Mouse (Mus musculus) liver, embryonic 13.5 days (tissue): ENCODE measurements around the gene Abi3. TPM values are rescaled to one million over a fixed set of nuclear protein-coding genes. Genes with fewer than 3 reads are reported as not detected.
"Not testable (repeated sequence)": the region's sequence is repeated elsewhere in the genome, so short reads cannot be mapped to it uniquely, and the experiment has no call there.

Source experiments
- ATAC-seq: fragments of 200-750 bp; cut with Nextera tagmentation; 2 replicates; pipeline ENCODE4 v1.8.0; 2017; ENCODE audit warnings: low read depth, mild to moderate bottlenecking, moderate number of reproducible peaks, moderate library complexity
- DNase-seq: peaks from one replicate; pipeline ENCODE4 v3.0.0; 2022
- H3K27ac ChIP-seq: fragments of 300-500 bp; sonication (generic); 2 replicates; pipeline ENCODE4 v1.5.1; 2015; ENCODE audit warnings: moderate library complexity, mild to moderate bottlenecking, inconsistent platforms
- H3K27me3 ChIP-seq: fragments of 300-500 bp; sonication (generic); 2 replicates; pipeline ENCODE4 v1.6.1; 2015; ENCODE audit warnings: mild to moderate bottlenecking, inconsistent platforms
- H3K36me3 ChIP-seq: fragments of 300-500 bp; sonication (generic); 2 replicates; pipeline ENCODE4 v1.6.1; 2015; ENCODE audit warnings: mild to moderate bottlenecking, inconsistent platforms
- H3K4me1 ChIP-seq: fragments of 300-500 bp; sonication (generic); replicated peaks from 2 replicates; pipeline ENCODE4 v1.6.1; 2015; ENCODE audit warnings: inconsistent platforms
- H3K4me2 ChIP-seq: fragments of 300-500 bp; sonication (generic); 2 replicates; pipeline ENCODE4 v1.6.1; 2015; ENCODE audit warnings: inconsistent platforms, mild to moderate bottlenecking, moderate library complexity
- H3K4me3 ChIP-seq: fragments of 300-500 bp; sonication (generic); replicated peaks from 2 replicates; pipeline ENCODE4 v1.5.1; 2015; ENCODE audit warnings: mild to moderate bottlenecking, inconsistent platforms
- H3K9ac ChIP-seq: fragments of 300-500 bp; sonication (generic); 2 replicates; pipeline ENCODE4 v1.6.1; 2015; ENCODE audit warnings: mild to moderate bottlenecking, inconsistent platforms
- H3K9me3 ChIP-seq: fragments of 300-500 bp; sonication (generic); replicated peaks from 2 replicates; pipeline ENCODE4 v1.6.1; 2016; ENCODE audit warnings: inconsistent platforms
- WGBS: fragments of 180-500 bp; shearing (Covaris S2); methylation state at CpG from one replicate; pipeline ENCODE4 v1.1.7; 2015; ENCODE audit not compliant: insufficient replicate concordance; 5-methylcytosine and 5-hydroxymethylcytosine counted together
- polyA plus RNA-seq: library from polyadenylated mRNA; unstranded; fragments of >200 nt; fragmentation: Nextera tagmentation; extraction: Ambion mirVana; gene quantifications from 2 replicates; pipeline ENCODE4 v1.2.1, GENCODE M21; 2015

Abi3 gene
- 5.8 and 6.3 TPM in 2 replicates for polyA plus RNA-seq

- DNase-seq (peak; percentile 60), ATAC-seq (peak; percentile 80)
- no peaks in the 10 kb centered on the region for H3K9me3 ChIP-seq
- no peaks in the 10 kb centered on the region for H3K36me3 ChIP-seq
- peaks cover 20% of the 10 kb centered on the region for H3K27me3 ChIP-seq
- H3K9ac ChIP-seq = peak within 1 kb of the TSS; percentile 55
- H3K4me3 ChIP-seq = peak within 1 kb of the TSS; percentile 49
- peak within 1 kb of the TSS; percentile 58 for H3K27ac ChIP-seq
- H3K4me1 ChIP-seq = peaks cover 66% of the 10 kb centered on the region
- H3K4me2 ChIP-seq = peak within 1 kb of the TSS; percentile 57
- 3% methylated on average over 11 of the region's 11 CpGs for WGBS
These were observed at the start of gene Abi3 for GRCm38 (mm10) chr11:95842074-95842681. TSS of gene Abi3 (minus strand) at chr11:95842476.

DNA sequence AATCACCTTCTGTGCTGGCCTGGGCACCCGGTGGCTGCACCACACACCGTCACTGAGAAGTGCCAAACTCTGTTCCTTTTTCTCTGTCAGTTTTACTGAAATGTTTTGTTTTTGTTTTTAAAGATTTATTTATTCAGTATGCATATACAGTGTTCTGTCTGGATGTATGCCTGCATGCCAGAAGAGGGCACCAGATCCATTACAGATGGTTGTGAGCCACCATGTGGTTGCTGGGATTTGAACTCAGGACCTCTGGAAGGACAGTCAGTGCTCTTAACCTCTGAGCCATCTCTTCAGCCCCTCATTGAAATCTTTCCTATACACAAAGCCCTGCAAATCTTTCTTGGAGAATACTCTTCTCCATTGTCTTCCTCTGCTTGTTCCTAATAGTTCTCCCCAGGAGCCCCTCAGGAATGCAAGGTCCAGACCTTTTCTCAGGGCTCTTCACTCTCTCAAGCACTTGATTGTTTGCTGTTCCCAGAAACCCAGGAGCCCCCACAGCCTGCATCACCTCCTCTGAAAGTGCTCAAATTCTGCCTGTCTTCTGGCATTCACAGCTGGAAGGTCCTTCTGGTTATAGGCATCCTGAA lies 48.3 kb upstream of the Abi3 start:
- DNase-seq = no peak
- no peak overlapping the region for H3K27ac ChIP-seq
- H3K9ac ChIP-seq = no peak overlapping the region
- H3K4me2 ChIP-seq = no peak overlapping the region
- no peaks in the 10 kb centered on the region for H3K4me1 ChIP-seq
- no peaks in the 10 kb centered on the region for H3K9me3 ChIP-seq
- WGBS = 52% methylated on average over 2 of the region's 2 CpGs
- ATAC-seq = no peak
- H3K36me3 ChIP-seq = no peaks in the 10 kb centered on the region
- no peak overlapping the region for H3K4me3 ChIP-seq
- no peaks in the 10 kb centered on the region for H3K27me3 ChIP-seq

DNA sequence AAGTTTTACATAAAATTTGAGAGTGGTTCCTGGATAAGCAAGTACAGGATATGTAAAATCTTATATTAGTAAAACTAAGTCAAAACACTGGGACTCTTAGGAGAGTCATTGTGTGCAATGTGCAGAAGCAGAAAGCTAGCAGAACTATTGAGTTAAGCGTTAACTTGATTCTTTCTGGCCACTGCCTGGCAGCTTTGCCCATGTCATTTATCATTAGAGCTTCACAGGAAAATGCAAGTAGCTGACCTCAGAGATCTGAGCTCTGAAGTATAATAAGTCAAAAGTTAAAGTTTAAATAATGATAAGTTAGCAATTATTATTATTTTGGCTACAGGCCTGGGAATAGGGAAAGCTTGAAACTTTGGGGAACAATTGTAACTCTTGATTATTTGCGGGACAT lies 37.6 kb upstream of the Abi3 start:
- ATAC-seq, DNase-seq, H3K4me1 ChIP-seq, H3K4me2 ChIP-seq, H3K9ac ChIP-seq, H3K36me3 ChIP-seq, H3K27me3 ChIP-seq, H3K27ac ChIP-seq, H3K4me3 ChIP-seq, H3K9me3 ChIP-seq: not testable (repeated sequence)
- WGBS = 73% methylated on average over 2 of the region's 2 CpGs

- no peak overlapping the region for H3K27ac ChIP-seq
- no peaks in the 10 kb centered on the region for H3K9me3 ChIP-seq
- DNase-seq = peak; percentile 37
- H3K9ac ChIP-seq = no peak overlapping the region
- 24% methylated on average over 7 of the region's 7 CpGs for WGBS
- no peak for ATAC-seq
- H3K4me1 ChIP-seq = 0 out of 2 replicates have a peak, but pooled peaks cover 3% of the 10 kb centered on the region
- no peak overlapping the region for H3K4me3 ChIP-seq
- no peaks in the 10 kb centered on the region for H3K36me3 ChIP-seq
- H3K4me2 ChIP-seq = peak overlapping the region; percentile 23; the same call in 1 of the 2 replicates
- 0 out of 2 replicates have a peak, but pooled peaks cover 3% of the 10 kb centered on the region for H3K27me3 ChIP-seq
These were observed 34.0 kb upstream of the Abi3 start for GRCm38 (mm10) chr11:95876296-95876695.

- ATAC-seq = no peak
- H3K27ac ChIP-seq = no peak overlapping the region
- peak overlapping the region; percentile 23; the same call in 1 of the 2 replicates for H3K4me2 ChIP-seq
These were observed 33.5 kb upstream of the Abi3 start for GRCm38 (mm10) chr11:95875804-95876203.

DNA sequence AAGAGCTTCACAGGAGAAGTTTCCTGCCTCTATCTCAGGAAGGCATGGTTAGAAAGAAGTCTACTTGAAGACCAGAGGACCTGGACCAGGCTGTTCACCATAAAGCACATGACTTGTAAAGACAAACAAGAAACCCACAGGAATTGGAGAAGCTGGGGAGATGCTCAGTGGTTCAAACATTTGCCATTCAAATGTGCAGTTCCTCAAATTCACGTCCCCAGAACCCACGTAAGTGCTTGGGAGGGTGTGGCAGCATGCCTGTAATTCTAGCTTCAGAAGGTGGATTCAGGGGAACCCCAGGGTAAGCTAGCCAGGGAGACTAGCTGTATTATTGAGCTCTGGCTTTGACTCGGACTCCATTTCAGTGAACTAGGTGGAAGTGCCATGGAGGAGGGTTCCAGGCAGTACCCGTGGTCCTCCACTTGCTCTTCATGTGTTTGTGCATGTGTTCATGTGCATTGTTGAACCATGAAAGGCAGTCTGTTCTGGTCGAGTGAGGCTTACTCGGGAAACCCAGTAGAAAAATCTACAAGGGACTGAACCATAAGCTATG lies 27.7 kb upstream of the Abi3 start:
- WGBS = 58% methylated on average over 6 of the region's 6 CpGs
- H3K4me1 ChIP-seq = peaks cover 21% of the 10 kb centered on the region
- H3K4me3 ChIP-seq = no peak overlapping the region
- no peaks in the 10 kb centered on the region for H3K9me3 ChIP-seq
- no peak overlapping the region for H3K4me2 ChIP-seq
- ATAC-seq = no peak
- 0 out of 2 replicates have a peak, but pooled peaks cover 3% of the 10 kb centered on the region for H3K27me3 ChIP-seq
- no peak overlapping the region for H3K27ac ChIP-seq
- no peak overlapping the region for H3K9ac ChIP-seq
- H3K36me3 ChIP-seq = no peaks in the 10 kb centered on the region
- DNase-seq = no peak

More at GRCm38 (mm10) chr11:95875804-95876203, 33.5 kb upstream of the Abi3 start:
- no peak for DNase-seq
- Histone ChIP-seq H3K36me3 (no peaks in the 10 kb centered on the region), H3K4me1 (0 out of 2 replicates have a peak, but pooled peaks cover 3% of the 10 kb centered on the region), H3K9ac (no peak overlapping the region), H3K27me3 (0 out of 2 replicates have a peak, but pooled peaks cover 2% of the 10 kb centered on the region), H3K4me3 (no peak overlapping the region), H3K9me3 (no peaks in the 10 kb centered on the region)
- 22% methylated on average over 9 of the region's 9 CpGs for WGBS

DNA sequence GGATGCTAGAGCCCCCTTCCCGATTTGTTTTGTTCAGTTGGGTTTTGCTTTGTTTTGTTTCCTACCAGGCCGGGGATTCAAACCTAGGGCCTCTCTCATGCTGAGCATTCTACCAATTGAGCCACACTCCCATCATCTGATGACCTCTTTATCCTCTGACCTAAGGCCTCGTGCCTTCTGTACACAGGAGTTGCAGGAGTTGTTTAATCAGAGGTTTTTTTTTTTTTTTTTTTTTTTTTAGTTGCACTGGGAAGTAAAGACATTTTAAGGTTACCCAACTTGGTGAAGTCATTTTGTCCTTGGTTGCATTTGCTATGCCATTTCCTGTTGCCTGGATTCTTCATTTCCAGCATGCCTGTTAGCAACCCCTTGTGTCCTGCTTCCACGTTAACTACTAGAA lies 27.2 kb upstream of the Abi3 start:
- Histone ChIP-seq H3K4me3 (no peak overlapping the region), H3K4me1 (peaks cover 21% of the 10 kb centered on the region), H3K36me3 (no peaks in the 10 kb centered on the region), H3K27ac (no peak overlapping the region), H3K9me3 (no peaks in the 10 kb centered on the region), H3K27me3 (0 out of 2 replicates have a peak, but pooled peaks cover 3% of the 10 kb centered on the region), H3K9ac (no peak overlapping the region), H3K4me2 (no peak overlapping the region)
- ATAC-seq (no peak), DNase-seq (no peak)
- 62% methylated on average over 4 of the region's 4 CpGs for WGBS

- Histone ChIP-seq H3K4me1 (peaks cover 40% of the 10 kb centered on the region), H3K4me3 (no peak overlapping the region), H3K36me3 (0 out of 2 replicates have a peak, but pooled peaks cover 6% of the 10 kb centered on the region), H3K27ac (peak overlapping the region; percentile 96), H3K4me2 (0 out of 2 replicates have a peak overlapping the region, but pooled peaks have one; percentile 8), H3K9ac (peak overlapping the region; percentile 31; the same call in 1 of the 2 replicates), H3K9me3 (no peaks in the 10 kb centered on the region), H3K27me3 (no peaks in the 10 kb centered on the region)
- ATAC-seq (no peak), DNase-seq (no peak)
- 77% methylated on average over 8 of the region's 8 CpGs for WGBS
These were observed 19.1 kb upstream of the Abi3 start for GRCm38 (mm10) chr11:95861397-95861796.

DNA sequence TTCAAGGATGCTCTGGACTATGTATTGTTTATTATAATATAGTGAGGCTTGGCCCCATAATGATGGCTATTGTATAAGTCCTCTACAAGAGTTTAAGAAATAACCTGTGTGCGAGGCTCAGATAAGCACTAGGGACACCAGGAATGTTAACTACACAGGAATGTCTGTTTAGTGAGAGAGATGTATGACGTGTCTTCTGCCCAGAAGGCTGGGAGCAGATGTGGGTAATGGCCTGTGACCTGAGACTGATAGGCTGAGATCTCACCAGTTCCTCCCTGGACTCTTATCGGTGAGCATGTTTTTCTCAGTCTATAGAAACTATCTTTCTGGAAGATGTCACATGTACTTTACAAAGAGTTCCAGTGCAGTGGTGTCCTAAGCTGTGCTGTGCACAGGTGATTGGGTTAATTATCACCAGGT lies 17.8 kb upstream of the Abi3 start:
- Histone ChIP-seq H3K4me2 (peak overlapping the region; percentile 81), H3K36me3 (0 out of 2 replicates have a peak, but pooled peaks cover 6% of the 10 kb centered on the region), H3K27ac (peak overlapping the region; percentile 96), H3K4me1 (peaks cover 40% of the 10 kb centered on the region), H3K9ac (peak overlapping the region; percentile 91), H3K9me3 (no peaks in the 10 kb centered on the region), H3K4me3 (peak overlapping the region; percentile 89), H3K27me3 (no peaks in the 10 kb centered on the region)
- WGBS = 10% methylated on average over 3 of the region's 3 CpGs
- ATAC-seq (peak; percentile 58), DNase-seq (peak; percentile 71)

- Histone ChIP-seq H3K27ac (peak overlapping the region; percentile 96), H3K4me1 (peaks cover 40% of the 10 kb centered on the region), H3K27me3 (no peaks in the 10 kb centered on the region), H3K9ac (peak overlapping the region; percentile 91), H3K4me3 (peak overlapping the region; percentile 89), H3K9me3 (no peaks in the 10 kb centered on the region), H3K36me3 (0 out of 2 replicates have a peak, but pooled peaks cover 6% of the 10 kb centered on the region), H3K4me2 (peak overlapping the region; percentile 81)
- under 1% methylated on average over 35 of the region's 35 CpGs for WGBS
- peak; percentile 49 for ATAC-seq
- DNase-seq = peak; percentile 71
These were observed 17.2 kb upstream of the Abi3 start for GRCm38 (mm10) chr11:95859468-95859855.
